Mouse (Mus musculus): ENCODE data around the gene Dalrd3. TPM values are rescaled to one million over a fixed set of nuclear protein-coding genes. Genes with fewer than 3 reads are reported as not detected.

The Dalrd3 gene
- total and polyA plus RNA-seq, 3 experiments, result 85.8 to 126 TPM; not detected in 1

DNA sequence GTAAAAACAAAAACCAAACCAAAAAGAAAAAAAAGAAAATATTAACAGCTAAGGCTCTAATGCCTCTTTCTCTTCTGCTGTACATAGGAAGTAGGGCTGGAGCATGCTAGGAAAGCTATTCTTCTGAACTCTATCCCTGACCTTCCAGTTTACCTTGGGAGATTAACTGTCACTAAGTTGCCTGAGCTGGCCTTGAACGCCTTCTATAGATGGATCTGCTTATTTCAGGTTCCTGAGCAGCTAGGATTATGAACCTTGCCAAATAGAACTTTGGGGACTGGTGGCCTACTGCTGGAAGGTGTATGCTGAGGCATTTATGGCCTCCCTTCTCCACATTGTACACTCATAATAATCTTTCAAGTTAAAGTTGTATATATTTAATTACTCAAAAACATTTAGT lies 38.7 kb upstream of the Dalrd3 start:
- Histone ChIP-seq H3K4me1 (ENCODE audit: control insufficient read depth in 1 of 2, insufficient read depth in 2 of 2, low read length in 2 of 2) (no peaks in the 10 kb centered on the region; a peak in 1 of 4 replicates), H3K9me3 (replicated peaks; ENCODE audit: insufficient read depth, low read length) (no peaks in the 10 kb centered on the region), H3K27me3 (ENCODE audit: control insufficient read depth in 1 of 2, insufficient read depth in 2 of 2, low read length in 2 of 2) (no peaks in the 10 kb centered on the region), H3K79me2 (ENCODE audit: control insufficient read depth, insufficient read depth, low read length, poor library complexity) (peaks cover 18% of the 10 kb centered on the region), H3K9ac (ENCODE audit: control insufficient read depth, low read depth, low read length, poor library complexity, severe bottlenecking) (no peak overlapping the region), H3K27ac (ENCODE audit: control insufficient read depth, low read depth, low read length) (no peak overlapping the region), H3K4me3 (ENCODE audit: control insufficient read depth in 1 of 2, insufficient read depth in 1 of 2, low read depth in 2 of 2, low read length in 2 of 2) (no peak overlapping the region), H3K36me3 (ENCODE audit: control insufficient read depth in 1 of 2, insufficient read depth in 2 of 2, low read length in 2 of 2) (peaks cover under 1 to 46% of the 10 kb centered on the region in 2 experiments; a peak in 2 of 4 replicates)
- TF ChIP-seq ELF1 (IDR thresholded peaks at IDR 0.05; ENCODE audit: low read depth, low read length) (no peak), ZMIZ1 (IDR thresholded peaks at IDR 0.05; ENCODE audit: low read depth, low read length) (no peak), POLR2AphosphoS2 (IDR thresholded peaks at IDR 0.05; ENCODE audit: low read length) (no peak), NELFE (IDR thresholded peaks at IDR 0.05; ENCODE audit: low read depth, low read length) (no peak), UBTF (IDR thresholded peaks at IDR 0.05; ENCODE audit: borderline replicate concordance, insufficient read depth, low read depth, low read length) (no peak), RAD21 (IDR thresholded peaks at IDR 0.05; ENCODE audit: low read depth, low read length) (no peak), TBP (IDR thresholded peaks at IDR 0.05; ENCODE audit: low read depth, low read length) (no peak), GABPA (IDR thresholded peaks at IDR 0.05; ENCODE audit: low read depth, low read length) (no peak), BHLHE40 (IDR thresholded peaks at IDR 0.05; ENCODE audit: borderline replicate concordance, low read depth, low read length) (no peak), CHD2 (IDR thresholded peaks at IDR 0.05; ENCODE audit: low read length) (no peak), POLR2AphosphoS5 (IDR thresholded peaks at IDR 0.05; ENCODE audit: borderline replicate concordance, low read depth, low read length) (no peak), MAFK (IDR thresholded peaks at IDR 0.05; ENCODE audit: borderline replicate concordance, low read depth, low read length) (no peak), JUND (IDR thresholded peaks at IDR 0.05; ENCODE audit: low read depth, low read length) (no peak), USF2 (IDR thresholded peaks at IDR 0.05; ENCODE audit: borderline replicate concordance in 1 of 2, insufficient read depth in 1 of 2, low read depth in 1 of 2, low read length in 2 of 2) (no peak), POLR2A (IDR thresholded peaks at IDR 0.05; ENCODE audit: control insufficient read depth in 1 of 2, insufficient read depth in 1 of 2, low read depth in 1 of 2, low read length in 2 of 2, poor library complexity in 1 of 2) (no peak), EP300 (IDR thresholded peaks at IDR 0.05; ENCODE audit: low read depth in 1 of 2, low read length in 2 of 2) (no peak), NRF1 (IDR thresholded peaks at IDR 0.05; ENCODE audit: insufficient read depth, low read depth, low read length, poor library complexity, severe bottlenecking) (no peak)
- DNase-seq (ENCODE audit: low read depth, low spot score), result no peak

- no peak for DNase-seq (ENCODE audit: low read depth, low spot score)
- Histone ChIP-seq H3K4me3 (ENCODE audit: control insufficient read depth in 1 of 2, insufficient read depth in 1 of 2, low read depth in 2 of 2, low read length in 2 of 2) (no peak overlapping the region), H3K27me3 (ENCODE audit: control insufficient read depth in 1 of 2, insufficient read depth in 2 of 2, low read length in 2 of 2) (no peaks in the 10 kb centered on the region), H3K27ac (ENCODE audit: control insufficient read depth, low read depth, low read length) (no peak overlapping the region), H3K79me2 (ENCODE audit: control insufficient read depth, insufficient read depth, low read length, poor library complexity) (peaks cover 19% of the 10 kb centered on the region), H3K9ac (ENCODE audit: control insufficient read depth, low read depth, low read length, poor library complexity, severe bottlenecking) (no peak overlapping the region), H3K4me1 (ENCODE audit: control insufficient read depth in 1 of 2, insufficient read depth in 2 of 2, low read length in 2 of 2) (no peaks in the 10 kb centered on the region; a peak in 1 of 4 replicates), H3K9me3 (replicated peaks; ENCODE audit: insufficient read depth, low read length) (no peaks in the 10 kb centered on the region), H3K36me3 (ENCODE audit: control insufficient read depth in 1 of 2, insufficient read depth in 2 of 2, low read length in 2 of 2) (peaks cover 2 to 44% of the 10 kb centered on the region in 2 experiments; a peak in 2 of 4 replicates)
- TF ChIP-seq TCF12 (IDR thresholded peaks at IDR 0.05; ENCODE audit: low read depth, low read length) (no peak), KAT2A (conservative IDR thresholded peaks at IDR 0.05; ENCODE audit: low read depth, low read length) (no peak), UBTF (IDR thresholded peaks at IDR 0.05; ENCODE audit: borderline replicate concordance, insufficient read depth, low read depth, low read length) (no peak), NRF1 (IDR thresholded peaks at IDR 0.05; ENCODE audit: insufficient read depth, low read depth, low read length, poor library complexity, severe bottlenecking) (no peak)
These were observed 38.2 kb upstream of the Dalrd3 start for GRCm38 (mm10) chr9:108531496-108531895.
